Mouse (Mus musculus) C2C12 (cell line): ENCODE measurements at regions not wholly inside any gene's neighbourhood (a gene's known extent, or its start where the extent isn't known, plus 50 kb on each side); places are given as distances from the start of the nearest gene placed in this dataset.

Experiments used
- H3K27me3 ChIP-seq: one replicate; pipeline ENCODE4 v1.6.1; 2011; ENCODE audit not compliant: control insufficient read depth, insufficient read depth, insufficient read length
- H3K36me3 ChIP-seq: one replicate; pipeline ENCODE4 v1.6.1; 2011; ENCODE audit not compliant: control insufficient read depth, insufficient read depth
- H3K4me3 ChIP-seq: one replicate; pipeline ENCODE4 v1.5.1; 2011; ENCODE audit warnings: mild to moderate bottlenecking, control low read depth; ENCODE audit not compliant: poor library complexity, insufficient read depth, severe bottlenecking
- H3K79me2 ChIP-seq: one replicate; pipeline ENCODE4 v1.6.1; 2011; ENCODE audit not compliant: control insufficient read depth, insufficient read depth
- H3K79me3 ChIP-seq: one replicate; pipeline ENCODE4 v1.6.1; 2011; ENCODE audit warnings: low read depth, control low read depth
- H3ac ChIP-seq: one replicate; pipeline ENCODE3; 2011; ENCODE audit warnings: low read depth; ENCODE audit not compliant: control insufficient read depth, insufficient read length
- CEBPB ChIP-seq: IDR thresholded peaks from one replicate; pipeline ENCODE4 v1.6.1; 2011; ENCODE audit warnings: low read depth, mild to moderate bottlenecking, control low read depth, moderate library complexity
- CTCF ChIP-seq: IDR thresholded peaks from one replicate; pipeline ENCODE4 v1.5.1; 2011; ENCODE audit not compliant: control insufficient read depth, insufficient read depth, insufficient read length
- FOSL1 ChIP-seq: IDR thresholded peaks from one replicate; pipeline ENCODE4 v1.8.0; 2011; ENCODE audit warnings: mild to moderate bottlenecking, low read length; ENCODE audit not compliant: poor library complexity, insufficient read depth, severe bottlenecking
- MAX ChIP-seq: IDR thresholded peaks from one replicate; pipeline ENCODE4 v1.6.1; 2011; ENCODE audit warnings: mild to moderate bottlenecking, control low read depth
- MYOD1 ChIP-seq: IDR thresholded peaks from one replicate; pipeline ENCODE4 v1.6.1; 2011; ENCODE audit warnings: low read depth; ENCODE audit not compliant: control insufficient read depth, insufficient read length
- MYOG ChIP-seq: IDR thresholded peaks from one replicate; pipeline ENCODE4 v1.6.1; 2011; ENCODE audit not compliant: control insufficient read depth, insufficient read length; ENCODE audit errors: extremely low read depth
- USF1 ChIP-seq: IDR thresholded peaks from one replicate; pipeline ENCODE4 v1.6.1; 2011; ENCODE audit warnings: low read depth, mild to moderate bottlenecking, control low read depth, moderate library complexity

DNA sequence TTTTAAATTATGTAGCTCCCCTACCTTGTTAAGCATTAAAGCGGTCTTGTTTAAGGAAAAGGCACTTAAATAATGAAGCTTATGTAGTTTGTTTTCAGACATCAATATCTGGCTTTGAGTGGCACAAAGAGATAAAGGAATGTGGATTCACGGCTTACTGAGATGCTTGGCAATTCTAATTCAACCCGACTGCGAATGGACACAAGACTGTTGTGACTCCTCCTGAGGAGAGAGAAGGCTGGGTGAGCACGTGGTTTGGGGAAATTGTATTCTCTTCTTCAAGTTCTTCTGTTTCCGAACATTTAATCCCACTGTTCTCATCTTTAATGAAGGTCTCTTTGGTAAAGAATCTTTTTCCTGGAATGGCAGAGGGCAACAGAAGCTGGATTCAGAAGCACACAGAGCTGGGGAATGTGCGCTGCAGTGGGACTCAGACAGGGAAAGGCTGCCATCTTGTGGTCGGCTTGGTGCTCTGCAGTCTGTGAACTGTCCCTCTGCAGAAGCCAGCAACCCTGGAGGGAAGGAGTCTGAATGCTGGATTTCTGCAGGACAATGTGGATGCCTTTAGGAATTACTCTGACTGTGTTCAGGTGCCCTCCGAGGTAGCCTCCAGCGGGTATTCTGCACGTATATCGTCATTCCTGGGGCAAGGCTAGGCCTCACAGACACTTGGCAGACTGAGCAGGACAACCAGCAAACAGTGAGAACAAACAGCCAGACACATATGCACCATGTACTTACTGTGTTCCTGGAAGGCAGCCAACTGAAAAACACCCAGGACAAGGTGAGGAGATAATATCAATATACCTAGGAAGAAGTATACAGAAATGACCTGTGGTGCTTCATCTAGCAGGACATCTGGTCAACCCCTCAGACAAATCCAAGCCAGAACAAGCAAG is 54.0 kb upstream of the Pax1 start:
- Histone ChIP-seq H3K79me2 (no peaks in the 10 kb centered on the region), H3K36me3 (no peaks in the 10 kb centered on the region), H3K4me3 (no peak overlapping the region), H3K79me3 (no peaks in the 10 kb centered on the region), H3ac (no peak overlapping the region), H3K27me3 (no peaks in the 10 kb centered on the region)
- TF ChIP-seq FOSL1 (no peak), CEBPB (no peak), USF1 (no peak), CTCF (peak; percentile 77), MYOG (no peak), MYOD1 (no peak)

GRCm38 (mm10) chr2:147306728-147307127 is 55.0 kb upstream of the Pax1 start:
- Histone ChIP-seq H3K36me3 (no peaks in the 10 kb centered on the region), H3K79me3 (no peaks in the 10 kb centered on the region), H3K4me3 (no peak overlapping the region), H3K79me2 (no peaks in the 10 kb centered on the region), H3ac (no peak overlapping the region), H3K27me3 (no peaks in the 10 kb centered on the region)
- TF ChIP-seq MYOD1 (no peak), CTCF (no peak), FOSL1 (no peak), USF1 (no peak), MYOG (no peak), CEBPB (no peak), MAX (no peak)

DNA sequence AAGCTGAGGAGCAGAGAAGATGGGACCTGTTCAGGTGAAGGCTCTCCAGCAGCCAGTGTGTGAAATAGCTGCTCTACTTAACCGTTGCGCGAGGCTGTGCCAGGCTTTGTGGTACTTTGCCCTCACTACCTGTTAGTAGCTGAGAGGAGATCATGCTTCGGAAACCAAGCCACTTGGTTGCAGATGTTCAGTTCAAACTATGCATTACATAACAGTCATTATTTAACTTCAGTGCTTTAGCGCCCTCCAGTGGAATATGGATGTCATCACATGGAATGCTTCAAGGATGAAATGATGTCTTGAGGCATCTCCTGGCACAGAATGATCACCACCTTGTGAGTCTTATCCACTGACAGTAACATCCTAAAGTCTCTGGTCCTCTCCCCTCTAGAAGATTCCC is 56.5 kb upstream of the Pax1 start:
- TF ChIP-seq CEBPB (no peak), MAX (no peak), USF1 (no peak), MYOG (no peak), CTCF (no peak), FOSL1 (no peak), MYOD1 (no peak)
- Histone ChIP-seq H3K79me3 (no peaks in the 10 kb centered on the region), H3ac (no peak overlapping the region), H3K4me3 (no peak overlapping the region), H3K79me2 (no peaks in the 10 kb centered on the region), H3K36me3 (no peaks in the 10 kb centered on the region), H3K27me3 (no peaks in the 10 kb centered on the region)

GRCm38 (mm10) chr2:147300503-147300902 is 61.2 kb upstream of the Pax1 start:
- no peak overlapping the region for H3ac ChIP-seq
- H3K4me3 ChIP-seq: no peak overlapping the region
- no peaks in the 10 kb centered on the region for H3K79me3 ChIP-seq
- H3K36me3 ChIP-seq: no peaks in the 10 kb centered on the region
- H3K27me3 ChIP-seq: no peaks in the 10 kb centered on the region
- TF ChIP-seq USF1 (no peak), FOSL1 (no peak), CEBPB (no peak), MYOD1 (no peak), MAX (no peak), MYOG (no peak), CTCF (no peak)
- no peaks in the 10 kb centered on the region for H3K79me2 ChIP-seq

DNA sequence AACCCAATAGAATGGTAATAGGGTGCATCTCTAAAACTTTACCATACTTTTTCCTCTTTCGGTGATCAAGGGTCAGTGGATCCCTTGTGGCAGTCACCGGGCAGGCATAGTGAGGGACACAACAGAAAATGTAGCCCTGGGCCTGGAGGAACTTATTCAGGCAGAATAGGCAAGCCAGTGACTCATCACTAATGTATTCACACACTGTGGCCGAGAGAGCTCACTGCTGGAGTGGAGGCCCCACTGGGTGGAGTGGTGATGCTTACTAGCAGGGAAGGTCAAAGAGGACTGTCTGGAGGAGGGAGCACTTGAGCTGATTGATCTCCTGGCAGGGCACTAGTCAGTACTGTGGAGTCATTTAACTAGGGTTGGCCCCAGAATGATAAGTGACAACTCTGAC is 62.4 kb upstream of the Pax1 start:
- no peaks in the 10 kb centered on the region for H3K36me3 ChIP-seq
- H3K27me3 ChIP-seq: no peaks in the 10 kb centered on the region
- H3K79me3 ChIP-seq: no peaks in the 10 kb centered on the region
- no peak overlapping the region for H3K4me3 ChIP-seq
- H3ac ChIP-seq: no peak overlapping the region
- H3K79me2 ChIP-seq: no peaks in the 10 kb centered on the region
- no peak for TF ChIP-seq MYOD1
- TF ChIP-seq MYOG: no peak
- no peak for TF ChIP-seq MAX
- no peak for TF ChIP-seq CTCF
- TF ChIP-seq CEBPB: no peak
- no peak for TF ChIP-seq FOSL1
- TF ChIP-seq USF1: no peak

DNA sequence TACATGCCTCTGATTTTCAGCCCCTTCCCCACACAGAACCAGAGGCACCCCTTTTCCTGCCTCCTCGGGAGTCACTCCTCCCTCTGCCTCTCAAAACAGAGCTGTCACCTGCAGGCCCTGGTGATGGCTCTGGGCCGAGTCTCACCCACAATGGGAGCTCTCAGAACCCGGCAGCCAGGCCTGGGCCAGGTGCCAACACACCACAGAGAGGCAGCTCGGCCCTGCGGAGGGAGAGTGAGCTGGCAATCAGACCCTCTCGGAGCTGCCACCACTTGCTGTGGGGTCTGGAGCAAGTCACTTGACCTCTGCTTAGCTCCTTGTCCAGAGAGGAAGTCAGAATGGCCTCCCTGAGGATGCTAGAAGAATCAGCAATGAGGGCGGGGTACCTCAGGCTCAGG is 63.2 kb upstream of the Pax1 start:
- Histone ChIP-seq H3K79me2 (no peaks in the 10 kb centered on the region), H3ac (no peak overlapping the region), H3K4me3 (no peak overlapping the region), H3K36me3 (no peaks in the 10 kb centered on the region), H3K27me3 (no peaks in the 10 kb centered on the region), H3K79me3 (no peaks in the 10 kb centered on the region)
- TF ChIP-seq FOSL1 (no peak), CTCF (no peak), MYOD1 (no peak), CEBPB (no peak), MAX (no peak), MYOG (no peak), USF1 (no peak)
